Mouse (Mus musculus): ENCODE data around the gene Ankfy1. TPM values are rescaled to one million over a fixed set of nuclear protein-coding genes. Genes with fewer than 3 reads are reported as not detected.

The Ankfy1 gene
- polyA plus RNA-seq, 1 experiment from 2014 or later, result 13.9 TPM

DNA sequence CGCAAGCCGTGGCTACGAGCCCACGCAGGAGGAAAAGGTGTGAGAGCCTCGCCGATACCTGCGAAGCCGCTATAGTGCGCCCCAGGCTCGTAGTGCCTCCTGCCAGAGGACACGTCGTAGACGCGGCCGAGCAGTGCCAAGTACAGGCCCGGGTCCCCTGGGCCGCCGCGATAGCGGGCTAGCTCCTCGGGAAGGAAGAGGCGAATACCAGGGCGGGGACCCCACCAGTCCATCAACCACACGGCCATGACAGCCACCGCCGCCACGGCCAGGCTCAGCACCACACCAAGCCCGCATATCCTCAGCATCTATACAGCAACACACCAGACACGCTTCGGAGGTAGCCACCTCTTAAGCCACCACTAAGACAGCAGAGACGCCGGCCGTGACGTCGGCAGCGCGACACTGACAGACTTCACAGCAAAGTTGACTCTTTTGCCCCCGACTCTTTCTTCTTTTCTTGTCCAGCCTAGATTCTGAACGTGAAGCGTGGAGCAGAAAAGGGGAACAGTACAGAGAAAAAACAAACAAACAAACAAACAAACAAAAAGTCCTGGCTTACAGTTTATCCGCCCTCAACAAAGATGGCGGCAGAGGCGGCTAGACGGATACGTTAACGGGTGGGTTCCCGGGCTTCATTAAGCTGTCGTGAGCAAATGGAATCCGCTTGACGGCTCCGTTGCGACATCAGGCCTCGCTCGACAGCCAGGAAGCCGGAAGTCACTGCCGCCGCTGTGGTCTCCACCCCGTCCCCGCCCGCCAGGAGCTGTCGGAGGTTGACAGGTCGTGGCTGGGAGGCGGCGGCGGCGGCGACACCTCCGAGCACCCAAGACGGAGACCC, 105.9 kb downstream of the Ankfy1 start, which contains the start of the genes Cyb5d2 and Zzef1:
TSS of gene Cyb5d2 (minus strand) at position 688 of the 841 bp plus-strand sequence.
TSS of gene Zzef1 (plus strand) at position 772 of the 841 bp plus-strand sequence.
- WGBS, result under 1% methylated on average over 69 of the region's 69 CpGs

DNA sequence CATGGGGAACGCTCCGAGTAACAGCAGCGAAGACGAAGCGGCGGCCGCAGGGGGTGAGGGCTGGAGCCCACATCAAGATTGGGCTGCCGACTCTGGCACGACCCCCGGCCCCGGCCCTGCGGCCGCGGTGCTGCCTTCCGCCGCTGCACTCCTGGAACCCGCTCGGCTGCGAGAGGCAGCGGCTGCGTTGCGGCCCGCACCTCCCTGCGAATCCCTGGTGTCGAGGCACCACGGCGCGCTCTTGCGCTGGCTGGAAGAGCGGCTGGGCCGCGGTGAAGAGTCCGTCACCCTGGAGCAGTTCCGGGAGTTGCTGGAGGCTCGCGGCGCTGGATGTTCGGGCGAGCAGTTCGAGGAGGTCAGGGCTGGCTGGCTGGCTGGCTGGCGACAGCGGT, 106.5 kb downstream of the Ankfy1 start:
- H3K27ac ChIP-seq, result peak overlapping the region; percentile 85
- peak overlapping the region; percentile 96 for H3K4me3 ChIP-seq
- peak overlapping the region; percentile 87 for H3K4me2 ChIP-seq
- peak; percentile 54 for ATAC-seq (replicated peaks; ENCODE audit: insufficient number of reproducible peaks, insufficient read depth, low FRiP score, low read depth)
- no peaks in the 10 kb centered on the region for H3K36me3 ChIP-seq
- WGBS, result under 1% methylated on average over 42 of the region's 42 CpGs
- peak overlapping the region; percentile 79 for H3K9ac ChIP-seq
- no peaks in the 10 kb centered on the region for H3K27me3 ChIP-seq
- H3K9me3 ChIP-seq (replicated peaks), result no peaks in the 10 kb centered on the region
- H3K4me1 ChIP-seq (replicated peaks), result peaks cover 11% of the 10 kb centered on the region

More for the DNA sequence above, 105.9 kb downstream of the Ankfy1 start, which contains the start of the genes Cyb5d2 and Zzef1:
- Histone ChIP-seq H3K36me3 (no peaks in the 10 kb centered on the region), H3K9ac (peak within 1 kb of the TSS; percentile 80), H3K4me3 (peak within 1 kb of the TSS; percentile 96), H3K27ac (peak within 1 kb of the TSS; percentile 85), H3K4me2 (peak within 1 kb of the TSS; percentile 87), H3K9me3 (replicated peaks) (no peaks in the 10 kb centered on the region), H3K4me1 (replicated peaks) (peaks cover 11% of the 10 kb centered on the region), H3K27me3 (no peaks in the 10 kb centered on the region)
- peak; percentile 95 for ATAC-seq (replicated peaks; ENCODE audit: insufficient number of reproducible peaks, insufficient read depth, low FRiP score, low read depth)

DNA sequence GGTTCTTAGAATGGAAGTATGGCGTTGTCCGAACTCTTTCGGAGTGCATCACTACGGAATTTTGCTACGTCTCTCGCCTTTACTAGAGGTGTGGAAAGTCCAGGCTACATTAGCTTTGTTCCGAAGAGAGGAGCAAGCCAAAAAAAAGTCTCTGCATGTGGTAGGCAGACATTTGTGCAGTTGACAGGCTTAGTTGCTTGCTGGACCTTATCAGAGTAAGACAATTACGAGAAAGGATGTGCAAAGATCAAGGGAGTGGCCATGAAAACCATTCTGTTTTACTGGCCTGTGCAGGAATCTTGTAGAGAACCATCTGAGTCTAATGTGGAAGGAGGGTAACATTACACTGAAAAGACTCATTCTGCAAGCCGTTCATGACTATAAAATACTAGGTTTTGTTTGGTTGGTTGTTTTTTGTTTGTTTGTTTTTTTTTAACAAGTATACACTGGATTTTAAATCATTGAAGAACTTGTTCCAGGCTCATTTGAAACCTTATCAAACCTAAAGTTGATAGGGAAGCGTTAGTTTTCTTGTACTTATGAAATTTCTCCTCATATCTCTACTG, 107.0 kb downstream of the Ankfy1 start:
- Histone ChIP-seq H3K4me1 (replicated peaks) (peaks cover 11% of the 10 kb centered on the region), H3K4me2 (peak overlapping the region; percentile 87), H3K9ac (peak overlapping the region; percentile 79), H3K27me3 (no peaks in the 10 kb centered on the region), H3K27ac (peak overlapping the region; percentile 85), H3K9me3 (replicated peaks) (no peaks in the 10 kb centered on the region), H3K4me3 (peak overlapping the region; percentile 96), H3K36me3 (no peaks in the 10 kb centered on the region)
- ATAC-seq (replicated peaks; ENCODE audit: insufficient number of reproducible peaks, insufficient read depth, low FRiP score, low read depth), result no peak
- WGBS, result 9% methylated on average over 10 of the region's 10 CpGs

DNA sequence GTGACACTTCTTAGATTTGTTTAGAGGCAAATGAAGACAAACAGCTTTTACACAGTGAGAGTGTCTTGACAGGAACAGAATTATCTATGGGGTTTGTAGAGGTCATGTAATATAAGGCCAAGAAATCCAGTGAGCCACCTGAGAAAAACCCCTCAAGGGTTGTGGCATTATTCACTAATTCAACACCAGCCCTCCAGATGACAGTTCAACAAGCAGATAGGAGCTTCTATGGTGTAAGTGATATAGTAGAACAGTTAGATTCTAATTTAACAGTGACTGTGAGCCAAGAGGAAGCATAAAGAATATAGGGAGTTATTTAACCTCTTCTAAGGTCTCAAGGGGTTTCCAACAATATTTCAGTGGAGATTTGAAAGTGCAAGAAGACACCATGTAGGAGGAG, 108.3 kb downstream of the Ankfy1 start:
- no peaks in the 10 kb centered on the region for H3K36me3 ChIP-seq
- no peak overlapping the region for H3K4me2 ChIP-seq
- no peak for ATAC-seq (replicated peaks; ENCODE audit: insufficient number of reproducible peaks, insufficient read depth, low FRiP score, low read depth)
- no peak overlapping the region for H3K4me3 ChIP-seq
- peaks cover 18% of the 10 kb centered on the region for H3K4me1 ChIP-seq (replicated peaks)
- no peak overlapping the region for H3K9ac ChIP-seq
- H3K9me3 ChIP-seq (replicated peaks), result no peaks in the 10 kb centered on the region
- no peaks in the 10 kb centered on the region for H3K27me3 ChIP-seq
- no peak overlapping the region for H3K27ac ChIP-seq

DNA sequence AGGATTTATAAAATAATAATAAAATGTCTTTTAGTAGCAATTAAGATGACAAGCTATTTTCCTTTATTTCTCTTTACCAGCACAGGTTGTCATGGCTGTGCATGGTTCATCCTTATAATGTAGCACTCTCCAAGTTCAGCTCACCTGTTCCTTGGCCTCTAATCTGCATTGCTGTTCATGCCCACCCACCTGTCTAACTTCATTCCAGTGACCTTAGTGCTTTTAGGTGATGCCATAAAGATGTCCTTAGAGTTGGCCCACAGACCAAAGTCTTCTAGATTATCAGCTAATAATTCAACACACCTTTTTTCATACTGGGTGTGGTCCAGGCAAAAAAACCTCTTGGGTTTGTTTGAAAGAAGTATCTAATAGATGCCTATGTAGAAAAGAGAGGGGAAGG, 111.4 kb downstream of the Ankfy1 start:
- H3K36me3 ChIP-seq, result no peaks in the 10 kb centered on the region
- no peaks in the 10 kb centered on the region for H3K9me3 ChIP-seq (replicated peaks)
- no peak overlapping the region for H3K27ac ChIP-seq
- H3K9ac ChIP-seq, result no peak overlapping the region
- no peak overlapping the region for H3K4me2 ChIP-seq
- H3K4me1 ChIP-seq (replicated peaks), result peaks cover 41% of the 10 kb centered on the region
- no peak for ATAC-seq (replicated peaks; ENCODE audit: insufficient number of reproducible peaks, insufficient read depth, low FRiP score, low read depth)
- H3K27me3 ChIP-seq, result no peaks in the 10 kb centered on the region
- H3K4me3 ChIP-seq, result no peak overlapping the region

DNA sequence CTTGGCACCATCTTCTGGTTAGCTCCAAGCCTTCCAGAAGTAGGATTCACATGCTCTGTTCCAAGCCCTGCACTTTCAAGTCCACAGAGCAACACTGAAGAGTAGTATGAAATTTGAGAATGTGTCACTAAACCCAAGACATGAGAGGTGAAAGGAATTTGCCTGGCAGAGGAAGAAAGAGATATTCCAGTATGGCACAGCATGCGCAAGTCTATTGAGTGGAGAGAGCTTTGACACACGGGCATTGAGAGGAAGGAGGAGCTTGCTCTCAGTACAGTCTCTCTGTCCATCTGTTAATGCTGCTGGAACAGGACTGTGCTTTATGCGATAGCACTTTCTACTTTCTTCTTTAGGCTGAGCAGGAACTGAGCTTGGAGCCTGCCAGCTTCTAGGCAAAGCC, 113.2 kb downstream of the Ankfy1 start:
- no peak overlapping the region for H3K9ac ChIP-seq
- no peak overlapping the region for H3K4me3 ChIP-seq
- H3K4me1 ChIP-seq (replicated peaks), result peaks cover 38% of the 10 kb centered on the region
- no peaks in the 10 kb centered on the region for H3K27me3 ChIP-seq
- H3K9me3 ChIP-seq (replicated peaks), result no peaks in the 10 kb centered on the region
- 52% methylated on average over 3 of the region's 3 CpGs for WGBS
- no peaks in the 10 kb centered on the region for H3K36me3 ChIP-seq
- peak overlapping the region; percentile 56 for H3K27ac ChIP-seq
- ATAC-seq (replicated peaks; ENCODE audit: insufficient number of reproducible peaks, insufficient read depth, low FRiP score, low read depth), result peak; percentile 80
- peak overlapping the region; percentile 9; the same call in 1 of the 2 replicates for H3K4me2 ChIP-seq

DNA sequence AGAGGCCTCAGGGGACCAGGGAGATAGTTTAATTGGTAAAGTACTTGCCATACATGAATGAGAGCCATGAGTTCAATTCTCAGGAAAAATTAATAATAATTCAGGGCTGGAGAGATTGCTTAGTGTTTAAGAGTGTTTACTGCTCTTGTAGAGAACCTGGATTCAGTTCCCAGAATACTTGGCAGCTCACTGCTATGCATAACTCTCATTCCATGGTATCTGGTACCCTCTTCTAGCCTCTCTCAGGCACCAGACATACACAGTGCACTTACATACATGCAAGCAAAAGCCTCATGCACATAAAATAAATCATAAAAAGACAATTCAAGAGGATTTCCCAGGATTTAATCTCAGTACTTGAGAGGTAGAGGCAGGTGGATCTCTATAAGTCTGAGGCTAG, 114.8 kb downstream of the Ankfy1 start:
- Histone ChIP-seq H3K4me2 (no peak overlapping the region), H3K27ac (peak overlapping the region; percentile 8; the same call in 1 of the 2 replicates), H3K4me3 (no peak overlapping the region), H3K27me3 (no peaks in the 10 kb centered on the region), H3K4me1 (replicated peaks) (peaks cover 38% of the 10 kb centered on the region), H3K9ac (no peak overlapping the region), H3K9me3 (replicated peaks) (no peaks in the 10 kb centered on the region), H3K36me3 (no peaks in the 10 kb centered on the region)
- ATAC-seq (replicated peaks; ENCODE audit: insufficient number of reproducible peaks, insufficient read depth, low FRiP score, low read depth), result no peak

DNA sequence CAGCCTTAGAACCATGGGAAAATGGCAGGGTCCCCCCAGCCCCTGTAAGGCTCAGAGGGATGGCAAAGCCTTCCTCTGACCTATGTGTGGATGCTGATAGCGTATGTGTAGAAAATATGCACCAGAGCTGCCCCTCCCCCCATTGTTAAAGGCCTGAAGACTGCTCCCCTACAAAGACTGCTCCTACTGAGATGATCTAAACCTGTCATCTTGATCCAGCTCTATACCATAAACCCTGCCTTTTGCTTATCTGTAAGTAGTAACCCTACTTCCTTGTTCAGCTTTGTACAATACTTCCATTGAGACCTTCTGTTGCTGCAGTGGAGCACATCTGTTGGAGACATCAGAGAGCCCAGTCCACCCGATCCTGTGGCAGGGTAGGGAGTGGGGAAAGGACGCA, 115.4 kb downstream of the Ankfy1 start:
- no peaks in the 10 kb centered on the region for H3K27me3 ChIP-seq
- no peak overlapping the region for H3K4me3 ChIP-seq
- H3K9ac ChIP-seq, result no peak overlapping the region
- 85% methylated on average over 3 of the region's 3 CpGs for WGBS
- no peak overlapping the region for H3K4me2 ChIP-seq
- H3K4me1 ChIP-seq (replicated peaks), result peaks cover 38% of the 10 kb centered on the region
- H3K36me3 ChIP-seq, result no peaks in the 10 kb centered on the region
- H3K27ac ChIP-seq, result no peak overlapping the region
- no peak for ATAC-seq (replicated peaks; ENCODE audit: insufficient number of reproducible peaks, insufficient read depth, low FRiP score, low read depth)
- no peaks in the 10 kb centered on the region for H3K9me3 ChIP-seq (replicated peaks)

DNA sequence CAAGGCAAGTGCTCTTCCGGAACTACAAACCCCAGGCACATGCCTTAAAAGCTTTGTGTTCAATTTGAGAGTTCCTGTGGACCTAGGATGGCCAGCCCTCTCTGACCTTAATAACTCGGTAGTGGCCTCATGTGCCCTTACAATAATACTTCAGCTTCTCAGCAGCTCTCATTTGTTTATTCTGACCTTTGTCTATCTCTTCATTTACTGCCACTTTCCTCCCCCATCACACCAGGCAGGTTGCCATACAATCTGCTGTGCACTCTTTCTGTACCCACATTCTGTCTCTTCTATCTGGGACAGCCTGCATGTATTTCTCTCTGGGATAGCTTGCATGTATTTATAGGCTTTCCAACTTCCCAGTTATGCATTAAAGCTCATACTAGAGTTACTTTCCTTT, 116.8 kb downstream of the Ankfy1 start:
- peaks cover 38% of the 10 kb centered on the region for H3K4me1 ChIP-seq (replicated peaks)
- no peak overlapping the region for H3K27ac ChIP-seq
- WGBS, result 68% methylated on average over 2 of the region's 2 CpGs
- H3K4me3 ChIP-seq, result no peak overlapping the region
- H3K4me2 ChIP-seq, result no peak overlapping the region
- no peaks in the 10 kb centered on the region for H3K9me3 ChIP-seq (replicated peaks)
- no peak overlapping the region for H3K9ac ChIP-seq
- no peak for ATAC-seq (replicated peaks; ENCODE audit: insufficient number of reproducible peaks, insufficient read depth, low FRiP score, low read depth)
- H3K36me3 ChIP-seq, result no peaks in the 10 kb centered on the region
- no peaks in the 10 kb centered on the region for H3K27me3 ChIP-seq

DNA sequence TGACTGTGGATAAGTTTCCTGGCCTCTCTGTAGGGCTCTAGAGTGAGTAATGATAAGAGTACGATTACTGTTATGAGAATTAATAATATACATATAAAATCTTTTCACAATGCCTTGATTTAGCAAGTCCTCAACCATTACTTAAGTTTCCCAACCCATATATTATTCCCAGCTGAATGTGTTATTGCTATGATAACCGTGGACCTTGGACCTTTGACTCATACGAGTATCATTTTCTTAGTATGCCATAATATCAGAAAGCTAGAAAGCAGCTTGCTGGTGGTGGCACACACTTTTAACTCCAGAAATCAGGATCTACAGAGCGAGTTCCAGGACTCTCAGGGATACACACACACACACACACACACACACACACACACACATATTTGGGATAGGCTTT, 118.2 kb downstream of the Ankfy1 start:
- WGBS, result 68% methylated on average over 4 of the region's 4 CpGs
- H3K27ac ChIP-seq, result no peak overlapping the region
- no peaks in the 10 kb centered on the region for H3K36me3 ChIP-seq

DNA sequence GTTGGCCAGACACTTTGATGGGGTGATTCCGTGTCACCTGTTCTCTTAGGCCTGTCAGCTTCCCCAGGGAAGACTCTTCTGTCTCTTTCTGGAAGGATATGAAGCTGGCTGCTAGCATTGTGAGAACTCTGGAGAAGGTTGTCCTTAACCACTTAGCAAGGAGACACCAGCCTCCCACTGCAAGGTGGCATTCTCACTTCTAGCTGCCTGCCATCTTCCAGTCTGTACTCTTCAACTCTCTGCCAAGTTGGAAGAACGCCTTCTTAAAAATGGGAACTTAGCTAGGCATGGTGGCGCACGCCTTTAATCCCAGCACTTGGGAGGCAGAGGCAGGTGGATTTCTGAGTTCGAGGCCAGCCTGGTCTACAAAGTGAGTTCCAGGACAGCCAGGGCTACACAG, 123.9 kb downstream of the Ankfy1 start:
- 94% methylated on average over 5 of the region's 5 CpGs for WGBS
- H3K9me3 ChIP-seq (replicated peaks), result no peaks in the 10 kb centered on the region
- H3K27me3 ChIP-seq, result no peaks in the 10 kb centered on the region
- H3K4me1 ChIP-seq (replicated peaks), result no peaks in the 10 kb centered on the region
- no peak overlapping the region for H3K9ac ChIP-seq
- H3K4me2 ChIP-seq, result no peak overlapping the region
- no peak overlapping the region for H3K4me3 ChIP-seq
- no peak overlapping the region for H3K27ac ChIP-seq
- no peak for ATAC-seq (replicated peaks; ENCODE audit: insufficient number of reproducible peaks, insufficient read depth, low FRiP score, low read depth)
- no peaks in the 10 kb centered on the region for H3K36me3 ChIP-seq

More for the DNA sequence above, 118.2 kb downstream of the Ankfy1 start:
- H3K4me3 ChIP-seq, result no peak overlapping the region
- ATAC-seq (replicated peaks; ENCODE audit: insufficient number of reproducible peaks, insufficient read depth, low FRiP score, low read depth), result no peak
- H3K4me2 ChIP-seq, result no peak overlapping the region
- H3K9me3 ChIP-seq (replicated peaks), result no peaks in the 10 kb centered on the region
- H3K27me3 ChIP-seq, result no peaks in the 10 kb centered on the region
- H3K9ac ChIP-seq, result no peak overlapping the region
- peaks cover 33% of the 10 kb centered on the region for H3K4me1 ChIP-seq (replicated peaks)
